Mouse (Mus musculus) midbrain, embryonic 10.5 days (tissue): Measurements from ENCODE around the gene Map3k9. TPM values are rescaled to one million over a fixed set of nuclear protein-coding genes. Genes with fewer than 3 reads are reported as not detected.

ENCODE experiments used
- DNase-seq: peaks from one replicate; pipeline ENCODE4 v3.0.0-alpha.2; 2017; ENCODE audit warnings: low spot score
- H3K27ac ChIP-seq: fragments of 300-500 bp; sonication (generic); replicated peaks from 2 replicates; pipeline ENCODE4 v1.5.1; 2016; ENCODE audit warnings: mild to moderate bottlenecking
- H3K27me3 ChIP-seq: fragments of 300-500 bp; sonication (generic); 2 replicates; pipeline ENCODE4 v1.6.1; 2016; ENCODE audit warnings: low read depth, mild to moderate bottlenecking; ENCODE audit not compliant: poor library complexity, severe bottlenecking
- H3K36me3 ChIP-seq: fragments of 300-500 bp; sonication (generic); 2 replicates; pipeline ENCODE4 v1.6.1; 2016; ENCODE audit warnings: mild to moderate bottlenecking, moderate library complexity
- H3K4me1 ChIP-seq: fragments of 300-500 bp; sonication (generic); 2 replicates; pipeline ENCODE4 v1.6.1; 2016
- H3K4me3 ChIP-seq: fragments of 300-500 bp; sonication (generic); 2 replicates; pipeline ENCODE4 v1.5.1; 2016; ENCODE audit warnings: mild to moderate bottlenecking, moderate library complexity
- H3K9me3 ChIP-seq: fragments of 300-500 bp; sonication (generic); replicated peaks from 2 replicates; pipeline ENCODE4 v1.6.1; 2016; ENCODE audit warnings: mild to moderate bottlenecking
- WGBS: fragments of 180-500 bp; shearing (Covaris S2); methylation state at CpG from one replicate; pipeline ENCODE4 v1.1.7; 2016; 5-methylcytosine and 5-hydroxymethylcytosine counted together
- polyA plus RNA-seq: library from polyadenylated mRNA; unstranded; fragments of >200 nt; fragmentation: Nextera tagmentation; extraction: Ambion mirVana; gene quantifications from 2 replicates; pipeline ENCODE4 v1.2.1, GENCODE M21; 2016

The Map3k9 gene
- polyA plus RNA-seq, 1 experiment from 2014 or later = 0.72 TPM

DNA sequence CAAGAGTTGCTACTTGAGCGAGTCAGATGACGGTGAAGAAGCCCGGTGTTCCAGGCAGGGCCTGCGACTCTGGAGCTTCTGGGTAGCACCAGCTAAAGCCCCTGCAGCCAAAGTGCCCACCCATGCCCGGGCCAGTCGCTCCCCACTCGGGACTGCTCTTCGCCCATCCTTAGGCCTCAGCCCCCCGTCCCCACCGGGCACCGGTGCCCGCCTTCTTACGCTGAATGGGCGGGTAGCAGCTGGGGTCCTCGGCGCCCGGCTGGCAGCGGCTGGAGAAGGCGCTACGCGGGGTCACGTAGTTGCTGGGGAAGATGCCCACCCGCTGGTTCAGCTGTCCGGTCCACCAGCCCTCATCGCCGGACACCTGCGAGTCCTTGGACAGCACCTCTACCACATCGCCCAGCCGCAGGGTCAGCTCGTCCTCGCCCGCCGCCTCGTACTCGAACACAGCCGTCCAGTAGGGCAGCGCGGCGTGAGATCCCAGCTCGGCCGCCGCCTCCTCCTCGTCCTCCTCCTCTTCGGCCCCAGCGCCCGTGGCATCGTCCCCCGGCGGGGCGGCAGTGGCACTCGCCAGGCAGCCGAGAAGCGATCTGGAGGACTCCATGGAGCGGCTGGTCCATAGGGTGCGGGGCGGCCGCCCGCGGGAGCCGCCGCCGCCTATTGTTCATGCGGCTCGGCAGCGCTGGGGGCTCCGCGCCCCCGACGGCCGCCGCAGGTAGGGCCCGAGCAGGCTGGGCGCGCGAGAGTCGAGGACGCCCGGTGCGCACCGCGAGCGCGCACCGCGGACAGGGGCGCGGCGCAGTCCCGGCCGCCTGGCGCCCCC is 493 bp downstream of the Map3k9 start:
- Histone ChIP-seq H3K4me1 (peaks cover 24% of the 10 kb centered on the region), H3K36me3 (no peaks in the 10 kb centered on the region), H3K4me3 (peak overlapping the region; percentile 82), H3K9me3 (no peaks in the 10 kb centered on the region), H3K27ac (peak overlapping the region; percentile 86), H3K27me3 (peaks cover 52% of the 10 kb centered on the region)
- under 1% methylated on average over 89 of the region's 91 CpGs for WGBS
- peak; percentile 57 for DNase-seq

DNA sequence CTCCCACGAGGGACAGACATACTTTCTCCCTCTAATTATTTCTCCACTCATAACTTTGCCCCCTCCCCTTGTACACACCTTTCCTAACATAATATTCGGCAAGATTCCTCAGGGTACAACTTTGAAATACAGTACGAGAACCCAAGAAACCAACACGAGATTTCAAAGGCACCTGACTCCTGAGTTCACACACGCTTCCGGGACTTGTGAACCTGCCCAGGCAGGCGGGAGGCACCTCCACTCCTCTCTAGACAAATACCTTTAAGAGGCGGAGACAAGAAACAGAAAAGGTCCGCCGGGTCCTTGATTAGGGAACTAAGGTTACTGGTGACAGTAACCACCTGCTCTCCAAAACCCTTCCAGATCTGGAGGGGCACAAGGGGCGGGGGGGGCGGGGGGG is 1.1 kb downstream of the Map3k9 start:
- no peaks in the 10 kb centered on the region for H3K36me3 ChIP-seq
- 9% methylated on average over 12 of the region's 12 CpGs for WGBS
- no peak overlapping the region for H3K27ac ChIP-seq
- H3K4me1 ChIP-seq = peaks cover 24% of the 10 kb centered on the region
- peak; percentile 19 for DNase-seq
- H3K9me3 ChIP-seq = no peaks in the 10 kb centered on the region
- H3K4me3 ChIP-seq = peak overlapping the region; percentile 82
- peaks cover 52% of the 10 kb centered on the region for H3K27me3 ChIP-seq

DNA sequence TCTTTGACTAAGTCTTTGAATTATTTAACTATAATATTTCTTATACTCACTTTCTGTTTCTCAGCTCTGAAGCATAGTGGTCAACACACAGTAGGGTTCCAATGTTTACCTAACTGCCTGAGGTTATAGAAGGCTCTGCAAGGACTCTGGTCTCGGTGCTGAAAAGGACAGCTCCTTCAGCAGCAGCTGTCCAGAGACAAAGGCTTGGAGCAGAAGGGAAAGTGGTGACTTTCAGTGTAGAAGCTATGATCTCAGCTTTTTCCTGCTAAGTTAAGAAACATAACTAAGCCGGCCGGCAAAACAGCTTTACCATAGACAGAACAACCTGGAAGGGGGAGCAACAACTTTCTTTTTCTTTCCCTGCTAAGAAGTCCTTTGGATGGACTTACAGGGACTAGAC is 4.8 kb downstream of the Map3k9 start:
- peaks cover 7% of the 10 kb centered on the region for H3K36me3 ChIP-seq
- H3K4me3 ChIP-seq = no peak overlapping the region
- 58% methylated on average over 3 of the region's 3 CpGs for WGBS
- H3K27ac ChIP-seq = no peak overlapping the region
- H3K27me3 ChIP-seq = peaks cover 27% of the 10 kb centered on the region
- H3K9me3 ChIP-seq = no peaks in the 10 kb centered on the region
- DNase-seq = no peak
- H3K4me1 ChIP-seq = peaks cover 15% of the 10 kb centered on the region

DNA sequence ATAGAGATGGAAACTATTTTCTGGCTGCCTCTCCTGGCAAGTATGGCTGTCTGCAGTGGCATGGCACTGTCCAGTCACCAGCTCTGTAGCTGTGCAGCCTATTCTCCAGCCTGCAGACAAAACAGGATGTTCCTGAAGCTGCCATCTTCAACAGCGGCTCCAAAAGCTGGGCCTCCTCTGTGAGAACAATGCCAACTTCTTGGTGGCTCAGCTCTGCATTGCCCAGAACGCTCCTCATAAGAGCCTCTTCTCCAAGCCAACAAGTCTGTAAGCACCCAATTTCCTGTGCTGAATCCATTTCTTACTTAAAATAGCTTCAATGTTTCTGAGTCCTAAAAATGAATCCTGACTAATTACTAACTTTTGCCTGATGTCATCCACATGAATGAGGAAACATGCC is 5.3 kb downstream of the Map3k9 start:
- no peak overlapping the region for H3K4me3 ChIP-seq
- peaks cover 26% of the 10 kb centered on the region for H3K27me3 ChIP-seq
- peaks cover 12% of the 10 kb centered on the region for H3K4me1 ChIP-seq
- no peaks in the 10 kb centered on the region for H3K9me3 ChIP-seq
- H3K36me3 ChIP-seq = peaks cover 7% of the 10 kb centered on the region
- DNase-seq = no peak
- 89% methylated on average over 2 of the region's 2 CpGs for WGBS
- no peak overlapping the region for H3K27ac ChIP-seq

DNA sequence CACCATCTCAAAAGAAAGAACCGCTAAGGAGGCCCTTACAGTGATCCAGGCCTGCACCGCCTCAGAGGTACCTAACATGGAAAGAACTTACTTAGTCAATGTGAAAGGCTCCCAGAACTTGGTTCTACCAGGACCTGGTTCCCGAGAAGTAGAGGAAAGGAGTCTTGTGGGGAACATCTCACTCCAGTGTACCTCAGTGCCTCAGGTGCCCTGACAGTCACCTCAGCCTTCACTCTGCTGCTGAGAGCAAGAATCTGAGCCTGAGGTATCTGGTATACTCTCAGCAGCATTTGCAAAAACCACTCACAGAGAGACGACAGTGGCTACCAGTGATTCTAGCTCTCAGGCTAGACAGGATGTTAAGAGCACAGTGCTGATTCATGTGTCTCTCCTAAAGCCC is 6.8 kb downstream of the Map3k9 start:
- Histone ChIP-seq H3K4me3 (no peak overlapping the region), H3K36me3 (peaks cover 7% of the 10 kb centered on the region), H3K27me3 (peaks cover 11% of the 10 kb centered on the region), H3K4me1 (no peaks in the 10 kb centered on the region), H3K9me3 (no peaks in the 10 kb centered on the region), H3K27ac (no peak overlapping the region)
- 94% methylated on average over 4 of the region's 4 CpGs for WGBS
- no peak for DNase-seq

DNA sequence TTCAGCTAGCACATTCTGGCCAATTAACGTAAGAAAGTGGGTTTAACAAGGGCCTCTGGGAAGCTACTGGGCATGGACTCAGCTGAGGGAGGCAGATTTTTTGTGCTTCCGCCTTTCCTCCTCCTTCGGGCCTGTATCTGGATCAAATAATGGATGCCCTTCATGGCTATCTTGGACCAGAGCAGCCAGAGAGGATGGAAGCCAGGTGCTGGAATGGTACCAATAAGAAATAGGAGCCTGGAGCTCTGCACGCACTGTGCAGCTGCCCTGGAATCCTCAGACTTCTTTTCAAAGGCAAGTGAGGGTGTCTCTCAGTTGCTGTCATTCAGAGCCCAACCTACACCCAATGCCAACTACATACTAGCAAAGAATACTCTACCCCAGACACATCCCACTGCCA is 11.5 kb downstream of the Map3k9 start:
- Histone ChIP-seq H3K4me3 (no peak overlapping the region), H3K27me3 (no peaks in the 10 kb centered on the region), H3K27ac (no peak overlapping the region), H3K4me1 (no peaks in the 10 kb centered on the region), H3K36me3 (peaks cover 9% of the 10 kb centered on the region), H3K9me3 (no peaks in the 10 kb centered on the region)
- DNase-seq = no peak
- WGBS = 94% methylated on average over 4 of the region's 4 CpGs

DNA sequence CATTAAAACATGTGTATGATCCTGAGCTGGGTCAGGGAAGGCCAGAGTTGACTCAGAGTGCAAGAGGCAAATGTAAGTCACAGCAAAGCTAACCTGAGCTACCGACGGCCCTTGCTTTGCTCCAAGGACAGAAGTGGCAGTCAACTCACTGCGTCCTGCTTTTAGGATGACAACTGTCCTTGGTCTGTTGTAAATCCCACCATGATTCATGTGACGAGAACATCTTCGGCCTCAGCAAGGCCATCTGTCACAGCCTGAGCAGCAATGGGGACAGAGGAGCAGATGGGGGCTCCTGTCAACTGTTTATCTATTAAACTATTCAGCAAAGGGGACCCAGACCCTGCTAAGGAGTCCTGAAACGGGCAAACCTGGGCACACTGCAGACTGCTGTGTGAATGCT is 15.6 kb downstream of the Map3k9 start:
- WGBS = 89% methylated on average over 6 of the region's 6 CpGs
- Histone ChIP-seq H3K4me3 (no peak overlapping the region), H3K4me1 (no peaks in the 10 kb centered on the region), H3K36me3 (0 out of 2 replicates have a peak, but pooled peaks cover 2% of the 10 kb centered on the region), H3K27ac (no peak overlapping the region), H3K9me3 (no peaks in the 10 kb centered on the region), H3K27me3 (no peaks in the 10 kb centered on the region)
- no peak for DNase-seq

DNA sequence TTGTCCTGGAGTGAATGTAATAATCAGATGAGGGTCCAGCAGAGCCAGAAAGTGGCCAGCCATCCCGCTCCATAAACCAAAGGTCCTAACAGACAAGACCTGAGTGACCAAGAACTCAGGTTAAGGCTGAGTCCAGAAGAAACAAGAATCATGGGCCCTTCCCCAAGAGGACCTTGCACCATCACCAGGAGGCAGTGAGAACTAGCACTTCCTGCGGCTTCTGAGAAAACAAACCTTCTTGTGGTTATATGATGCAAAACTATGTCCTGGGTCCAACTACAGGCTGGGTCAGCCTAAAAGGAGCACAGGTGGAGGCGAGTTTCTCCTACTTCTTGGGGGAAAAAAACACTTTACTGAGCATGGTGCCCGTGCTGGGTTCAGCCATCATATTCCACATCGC is 16.6 kb downstream of the Map3k9 start:
- Histone ChIP-seq H3K36me3 (0 out of 2 replicates have a peak, but pooled peaks cover 2% of the 10 kb centered on the region), H3K4me1 (no peaks in the 10 kb centered on the region), H3K4me3 (no peak overlapping the region), H3K9me3 (no peaks in the 10 kb centered on the region), H3K27me3 (no peaks in the 10 kb centered on the region), H3K27ac (no peak overlapping the region)
- DNase-seq = no peak
- WGBS = 91% methylated on average over 5 of the region's 5 CpGs

DNA sequence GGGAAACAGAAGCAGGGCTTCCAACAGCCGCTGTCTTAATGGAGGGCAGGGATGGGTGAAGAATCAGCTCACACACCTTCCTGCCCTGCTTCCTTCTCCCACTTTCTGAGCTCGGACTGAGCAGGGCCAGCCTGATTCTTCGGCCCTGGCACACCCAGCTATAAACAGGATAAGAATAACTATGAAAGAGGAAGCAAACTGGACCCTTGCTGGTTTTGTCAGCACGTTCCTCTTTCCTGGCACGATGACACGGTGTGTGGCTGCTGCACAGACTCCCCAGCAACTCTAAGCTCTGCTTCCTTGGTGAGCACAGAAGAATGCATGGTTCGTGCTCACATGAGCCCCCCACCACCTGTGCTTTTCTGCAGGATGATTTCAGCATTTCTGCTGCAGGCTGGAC is 26.3 kb downstream of the Map3k9 start:
- no peaks in the 10 kb centered on the region for H3K9me3 ChIP-seq
- H3K36me3 ChIP-seq = no peaks in the 10 kb centered on the region
- DNase-seq = no peak
- H3K27me3 ChIP-seq = no peaks in the 10 kb centered on the region
- no peak overlapping the region; the same call in 1 of the 2 replicates for H3K27ac ChIP-seq
- 70% methylated on average over 7 of the region's 7 CpGs for WGBS
- H3K4me3 ChIP-seq = no peak overlapping the region
- H3K4me1 ChIP-seq = peaks cover 9% of the 10 kb centered on the region

DNA sequence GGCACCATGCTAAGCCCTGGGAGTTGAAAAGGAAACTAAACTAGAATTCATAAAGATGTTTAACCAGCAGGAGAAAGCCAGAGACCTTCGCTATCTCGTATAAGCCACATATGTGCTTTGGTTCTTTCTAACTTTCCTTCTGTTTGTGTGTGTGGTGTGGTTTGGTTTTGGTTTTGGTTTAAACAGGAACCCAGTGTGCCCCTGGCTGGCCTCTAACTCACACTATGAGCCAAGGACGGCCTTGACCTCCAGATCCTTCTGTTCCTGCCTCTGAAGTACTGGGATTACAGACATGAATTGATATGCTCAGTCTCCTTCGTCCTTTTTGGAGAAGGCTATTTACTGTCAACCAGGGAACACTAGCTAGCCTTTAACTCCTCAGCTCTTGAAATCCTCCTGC is 29.9 kb downstream of the Map3k9 start:
- Histone ChIP-seq H3K9me3 (no peaks in the 10 kb centered on the region), H3K36me3 (no peaks in the 10 kb centered on the region), H3K4me1 (peaks cover 16% of the 10 kb centered on the region), H3K4me3 (no peak overlapping the region), H3K27me3 (no peaks in the 10 kb centered on the region), H3K27ac (no peak overlapping the region)
- 80% methylated on average over 4 of the region's 4 CpGs for WGBS
- DNase-seq = no peak

DNA sequence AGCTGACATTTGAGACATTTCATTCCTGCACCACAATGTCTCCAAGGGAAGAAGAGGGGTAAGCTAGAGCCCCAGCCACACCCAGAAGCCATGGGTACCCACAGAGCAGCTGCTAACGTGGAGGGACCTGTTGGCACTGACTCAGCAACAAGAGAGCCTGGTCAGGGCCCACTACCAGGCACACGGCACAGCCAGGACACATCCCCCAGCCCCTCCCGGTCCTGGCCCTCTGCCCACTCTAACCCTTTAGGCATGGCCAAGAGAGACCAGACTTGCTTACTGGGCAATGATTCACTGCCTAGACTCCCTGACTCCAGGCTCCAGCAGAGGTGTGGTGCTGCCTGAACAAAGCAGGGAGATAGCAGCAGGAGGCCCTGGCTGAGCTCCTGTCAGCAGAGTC is 32.1 kb downstream of the Map3k9 start:
- 79% methylated on average over 3 of the region's 3 CpGs for WGBS
- DNase-seq = no peak
- no peaks in the 10 kb centered on the region for H3K27me3 ChIP-seq
- no peaks in the 10 kb centered on the region for H3K9me3 ChIP-seq
- no peak overlapping the region for H3K4me3 ChIP-seq
- H3K27ac ChIP-seq = no peak overlapping the region
- peaks cover 7% of the 10 kb centered on the region; the same call in 1 of the 2 replicates for H3K4me1 ChIP-seq
- H3K36me3 ChIP-seq = no peaks in the 10 kb centered on the region

DNA sequence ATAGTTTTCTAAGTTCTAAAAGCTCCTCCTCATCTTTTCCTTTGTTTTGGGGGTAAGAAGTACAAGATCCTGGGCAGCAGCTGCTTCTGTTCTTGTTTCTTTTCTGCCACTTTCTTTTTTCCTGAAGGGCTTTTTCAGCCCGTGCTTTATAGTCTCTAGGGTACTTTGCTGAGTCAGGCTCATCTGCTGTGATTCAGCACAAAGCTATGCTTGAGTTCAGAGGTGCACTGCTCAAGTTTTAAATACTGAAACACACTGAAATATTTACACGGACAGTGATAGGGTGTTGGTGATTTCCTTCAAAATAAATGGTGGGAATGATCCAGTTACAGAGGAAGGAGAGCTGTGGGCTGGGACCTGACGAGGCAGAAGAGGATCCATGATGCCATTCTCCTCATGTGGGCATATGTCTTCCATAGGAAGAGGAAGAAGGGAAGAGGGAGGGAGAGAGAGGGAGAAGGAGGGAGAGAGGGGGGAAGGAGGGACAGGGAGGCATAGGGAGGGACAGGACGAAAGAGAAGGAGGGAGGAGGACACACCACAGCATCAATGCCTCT is 32.9 kb downstream of the Map3k9 start:
- Histone ChIP-seq H3K27ac (no peak overlapping the region), H3K27me3 (no peaks in the 10 kb centered on the region), H3K4me1 (peaks cover 7% of the 10 kb centered on the region; the same call in 1 of the 2 replicates), H3K36me3 (0 out of 2 replicates have a peak, but pooled peaks cover 4% of the 10 kb centered on the region), H3K9me3 (no peaks in the 10 kb centered on the region), H3K4me3 (no peak overlapping the region)
- no peak for DNase-seq
- WGBS = 75% methylated on average over 4 of the region's 4 CpGs

DNA sequence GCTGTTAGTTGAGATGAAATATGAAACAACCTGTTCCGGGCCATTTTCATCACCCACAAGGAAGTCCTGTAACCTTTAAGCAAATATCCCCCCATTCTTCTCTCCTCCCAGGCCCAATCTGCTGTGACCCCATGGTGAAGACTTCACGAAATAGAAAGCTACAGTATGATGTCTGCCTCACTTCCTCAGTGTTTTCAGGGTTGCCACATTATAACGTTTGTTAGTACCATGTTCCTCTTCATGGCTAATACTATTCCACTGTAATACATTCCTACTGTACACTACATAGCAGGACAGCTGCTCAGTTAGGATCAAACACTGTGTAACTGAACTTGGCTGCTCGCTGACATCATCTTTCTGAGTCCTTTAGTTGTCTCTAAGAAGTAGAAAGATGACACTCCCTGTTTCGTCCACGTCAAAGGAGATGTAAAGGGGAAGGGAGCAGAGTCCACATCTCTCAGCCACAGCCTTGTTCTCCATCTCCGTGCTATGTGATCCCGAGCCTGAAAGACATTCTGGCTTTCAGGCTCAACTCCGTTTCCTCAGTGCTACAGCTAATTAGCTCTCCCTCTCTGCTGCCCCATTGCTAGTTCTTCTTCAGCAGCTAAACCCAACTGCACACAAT is 34.5 kb downstream of the Map3k9 start:
- no peak overlapping the region for H3K27ac ChIP-seq
- H3K36me3 ChIP-seq = peaks cover 4% of the 10 kb centered on the region; the same call in 1 of the 2 replicates
- H3K9me3 ChIP-seq = no peaks in the 10 kb centered on the region
- H3K4me1 ChIP-seq = peaks cover 7% of the 10 kb centered on the region; the same call in 1 of the 2 replicates
- H3K4me3 ChIP-seq = no peak overlapping the region
- DNase-seq = no peak
- H3K27me3 ChIP-seq = no peaks in the 10 kb centered on the region
- 82% methylated on average over 9 of the region's 9 CpGs for whole genome bisulfite sequencing
